Mouse (Mus musculus) adrenal gland, adult 18-20 months (tissue): ENCODE results near the gene Ppp1r18. TPM values are rescaled to one million over a fixed set of nuclear protein-coding genes. Genes with fewer than 3 reads are reported as not detected.

Experiments used
- DNase-seq, 2 experiments: peaks; one replicate each; pipeline ENCODE4 v3.0.0; 2021 to 2022; ENCODE audit warnings: low spot score in 2 of 2
- total RNA-seq, 2 experiments: library from RNA; stranded (reverse); gene quantifications; 1 replicate in 1 of 2; 2 replicates in 1 of 2; pipeline ENCODE4 v1.2.3; 2021

Gene Ppp1r18
- total RNA-seq, 2 experiments from 2014 or later, result 35.3 to 41.0 TPM

GRCm38 (mm10) chr17:35868165-35868820 is 2.9 kb downstream of the Ppp1r18 start:
- peak in 1 of 2 experiments; percentile 40 for DNase-seq

GRCm38 (mm10) chr17:35868961-35869345 is 3.6 kb downstream of the Ppp1r18 start:
- peak in 1 of 2 experiments; percentile 13 for DNase-seq

GRCm38 (mm10) chr17:35869346-35870067 is 4.1 kb downstream of the Ppp1r18 start:
- peak; percentile 45 to 55 for DNase-seq

- peak; percentile 65 for DNase-seq
These were observed 4.9 kb downstream of the Ppp1r18 start for GRCm38 (mm10) chr17:35870151-35870883.

- peak; percentile 24 to 51 for DNase-seq
These were observed 5.7 kb downstream of the Ppp1r18 start for GRCm38 (mm10) chr17:35870884-35871696.

- DNase-seq, result peak; percentile 95 to 98
These were observed 8.6 kb downstream of the Ppp1r18 start for GRCm38 (mm10) chr17:35873774-35874519.

GRCm38 (mm10) chr17:35874721-35875120 is 9.3 kb downstream of the Ppp1r18 start:
- no peak for DNase-seq

- DNase-seq, result peak; percentile 91 to 96
These were observed 14.1 kb downstream of the Ppp1r18 start, which contains the start of gene Dhx16 for GRCm38 (mm10) chr17:35879245-35880057. TSS of gene Dhx16 (plus strand) at chr17:35879819.

- DNase-seq, result no peak
These were observed 17.5 kb downstream of the Ppp1r18 start for GRCm38 (mm10) chr17:35882924-35883323.

- no peak for DNase-seq
These were observed 18.4 kb downstream of the Ppp1r18 start for GRCm38 (mm10) chr17:35883777-35884176.

- no peak for DNase-seq
These were observed 22.3 kb downstream of the Ppp1r18 start for GRCm38 (mm10) chr17:35887725-35888124.

- peak; percentile 92 to 93 for DNase-seq
These were observed 31.6 kb downstream of the Ppp1r18 start, which contains the start of gene 2310061I04Rik for GRCm38 (mm10) chr17:35896781-35897643. TSS of gene 2310061I04Rik (minus strand) at chr17:35897431.

GRCm38 (mm10) chr17:35897644-35898573 is 32.5 kb downstream of the Ppp1r18 start:
- no peak for DNase-seq

- no peak for DNase-seq
These were observed 35.2 kb downstream of the Ppp1r18 start for GRCm38 (mm10) chr17:35900636-35901035.

GRCm38 (mm10) chr17:35903343-35903991 is 38.1 kb downstream of the Ppp1r18 start:
- DNase-seq, result no peak

GRCm38 (mm10) chr17:35903992-35904355 is 38.6 kb downstream of the Ppp1r18 start:
- no peak for DNase-seq

- DNase-seq, result no peak
These were observed 40.2 kb downstream of the Ppp1r18 start for GRCm38 (mm10) chr17:35905587-35905986.
